Mouse (Mus musculus) lung, postnatal 0 days (tissue): ENCODE results near the gene Rufy2. TPM values are rescaled to one million over a fixed set of nuclear protein-coding genes. Genes with fewer than 3 reads are reported as not detected.

ENCODE experiments used
- ATAC-seq: fragments of 200-750 bp; cut with Nextera tagmentation; 2 replicates; pipeline ENCODE4 v1.8.0; 2017; ENCODE audit warnings: moderate library complexity
- DNase-seq: peaks from one replicate; pipeline ENCODE4 v3.0.0-alpha.2; 2016; ENCODE audit warnings: low spot score
- H3K27ac ChIP-seq: fragments of 300-500 bp; sonication (generic); 2 replicates; pipeline ENCODE4 v1.5.1; 2014; ENCODE audit warnings: antibody characterized with exemption, mild to moderate bottlenecking, low read length, mixed read lengths
- H3K27me3 ChIP-seq: fragments of 300-500 bp; sonication (generic); replicated peaks from 2 replicates; pipeline ENCODE4 v1.6.1; 2014; ENCODE audit warnings: low read length, mixed read lengths; ENCODE audit not compliant: insufficient read depth
- H3K36me3 ChIP-seq: fragments of 300-500 bp; sonication (generic); 2 replicates; pipeline ENCODE4 v1.6.1; 2014; ENCODE audit warnings: low read length, mixed read lengths; ENCODE audit not compliant: insufficient read depth
- H3K4me1 ChIP-seq: fragments of 300-500 bp; sonication (generic); 2 replicates; pipeline ENCODE4 v1.6.1; 2014; ENCODE audit warnings: antibody characterized with exemption, low read depth, low read length, mixed read lengths; ENCODE audit not compliant: insufficient read depth
- H3K4me2 ChIP-seq: fragments of 300-500 bp; sonication (generic); replicated peaks from 2 replicates; pipeline ENCODE4 v1.6.1; 2014; ENCODE audit warnings: low read depth, mild to moderate bottlenecking, low read length, moderate library complexity, mixed read lengths
- H3K4me3 ChIP-seq: fragments of 300-500 bp; sonication (generic); 2 replicates; pipeline ENCODE4 v1.5.1; 2014; ENCODE audit warnings: low read depth, low read length
- H3K9ac ChIP-seq: fragments of 300-500 bp; sonication (generic); replicated peaks from 2 replicates; pipeline ENCODE4 v1.6.1; 2014; ENCODE audit warnings: low read depth, mild to moderate bottlenecking
- H3K9me3 ChIP-seq: fragments of 300-500 bp; sonication (generic); 2 replicates; pipeline ENCODE4 v1.6.1; 2016; ENCODE audit warnings: low read length, mixed read lengths
- CTCF ChIP-seq: IDR thresholded peaks from 2 replicates; pipeline ENCODE4 v1.5.1; 2016; ENCODE audit warnings: antibody characterized with exemption, mild to moderate bottlenecking
- EP300 ChIP-seq: IDR thresholded peaks from 2 replicates; pipeline ENCODE4 v1.6.1; 2016; ENCODE audit warnings: antibody characterized with exemption, mild to moderate bottlenecking, control low read depth
- WGBS: fragments of 180-500 bp; shearing (Covaris S2); extraction: QIAGEN DNeasy Blood & Tissue Kit; methylation state at CpG from one replicate; pipeline ENCODE4 v1.1.7; 2014; 5-methylcytosine and 5-hydroxymethylcytosine counted together
- polyA plus RNA-seq: library from polyadenylated mRNA; unstranded; fragments of >200 nt; fragmentation: Nextera tagmentation; extraction: Ambion mirVana; gene quantifications from 2 replicates; pipeline ENCODE4 v1.2.1, GENCODE M21; 2015

The Rufy2 gene
- polyA plus RNA-seq, 1 experiment from 2014 or later, result 13.9 TPM

DNA sequence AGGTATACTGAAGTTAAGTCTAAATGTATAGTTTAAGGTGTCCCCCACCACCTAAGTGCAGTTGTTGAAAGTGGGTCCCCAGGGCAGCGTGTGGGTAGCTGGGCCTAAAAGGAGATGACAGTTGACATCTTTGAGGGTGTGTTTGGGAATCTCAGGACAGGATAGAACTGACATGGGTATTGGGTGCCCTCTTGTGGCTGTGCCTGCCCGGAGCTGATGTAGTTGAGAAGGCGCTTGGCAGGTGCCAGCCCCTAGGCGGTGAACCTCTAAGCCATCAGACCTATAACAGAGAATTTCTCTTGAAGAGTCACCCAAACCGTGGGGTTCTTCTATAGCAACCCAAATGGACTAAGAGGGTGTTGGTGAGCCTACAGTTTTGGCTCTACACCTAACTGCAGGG is 86.0 kb downstream of the Rufy2 start:
- ATAC-seq, result peak; percentile 78
- no peaks in the 10 kb centered on the region for H3K9me3 ChIP-seq
- H3K36me3 ChIP-seq, result no peaks in the 10 kb centered on the region
- no peak overlapping the region for H3K9ac ChIP-seq
- peak; percentile 86 for DNase-seq
- H3K4me2 ChIP-seq, result no peak overlapping the region
- TF ChIP-seq EP300 (no peak), CTCF (peak; percentile 95)
- H3K4me3 ChIP-seq, result no peak overlapping the region
- WGBS, result 3% methylated on average over 5 of the region's 5 CpGs
- no peaks in the 10 kb centered on the region for H3K27me3 ChIP-seq
- H3K4me1 ChIP-seq, result no peaks in the 10 kb centered on the region
- H3K27ac ChIP-seq, result no peak overlapping the region

Other genes with a start within 250 kb of the Rufy2 start
- gene Ccar1, start 187.9 kb upstream of the Rufy2 start, polyA plus RNA-seq, result 52.7 and 53.9 TPM in 2 replicates
- 5.2 and 7.0 TPM in 2 replicates for gene Tet1, start 71.2 kb upstream of the Rufy2 start, polyA plus RNA-seq
- gene Slc25a16, start 59.6 kb upstream of the Rufy2 start, polyA plus RNA-seq, result 20.3 and 24.0 TPM in 2 replicates
- gene Dna2, start 33.2 kb upstream of the Rufy2 start, polyA plus RNA-seq, result 3.2 and 3.5 TPM in 2 replicates
- gene Hnrnph3, start 44.0 kb downstream of the Rufy2 start, polyA plus RNA-seq, result 38.8 and 44.6 TPM in 2 replicates
- gene Pbld2, start 44.1 kb downstream of the Rufy2 start, polyA plus RNA-seq, result 16.2 and 18.4 TPM in 2 replicates
- gene Pbld1, start 79.9 kb downstream of the Rufy2 start, polyA plus RNA-seq, result 0.70 and 0.95 TPM in 2 replicates
- gene Atoh7, start 119.4 kb downstream of the Rufy2 start, polyA plus RNA-seq, result not detected in 2 replicates
- 0.16 and 0.18 TPM in 2 replicates for gene Mypn, start 223.7 kb downstream of the Rufy2 start, polyA plus RNA-seq